Mouse (Mus musculus) neural tube, embryonic 14.5 days (tissue): ENCODE results near the gene Fam84b. TPM values are rescaled to one million over a fixed set of nuclear protein-coding genes. Genes with fewer than 3 reads are reported as not detected.

ENCODE experiments used
- ATAC-seq: fragments of 200-750 bp; cut with Nextera tagmentation; 2 replicates; pipeline ENCODE4 v1.8.0; 2017; ENCODE audit warnings: low read depth, mild to moderate bottlenecking, moderate TSS enrichment, moderate library complexity
- H3K27ac ChIP-seq: fragments of 300-500 bp; sonication (generic); 2 replicates; pipeline ENCODE4 v1.5.1; 2014; ENCODE audit warnings: low read depth, mild to moderate bottlenecking, control low read depth, low read length, moderate library complexity, mixed read lengths
- H3K27me3 ChIP-seq: fragments of 300-500 bp; sonication (generic); 2 replicates; pipeline ENCODE4 v1.6.1; 2014; ENCODE audit warnings: low read length; ENCODE audit not compliant: control insufficient read depth, insufficient read depth
- H3K36me3 ChIP-seq: fragments of 300-500 bp; sonication (generic); 2 replicates; pipeline ENCODE4 v1.6.1; 2014; ENCODE audit warnings: low read length, mixed read lengths; ENCODE audit not compliant: control insufficient read depth, insufficient read depth
- H3K4me1 ChIP-seq: fragments of 300-500 bp; sonication (generic); 2 replicates; pipeline ENCODE4 v1.6.1; 2014; ENCODE audit warnings: low read length; ENCODE audit not compliant: control insufficient read depth, insufficient read depth
- H3K4me2 ChIP-seq: fragments of 300-500 bp; sonication (generic); 2 replicates; pipeline ENCODE4 v1.6.1; 2014; ENCODE audit warnings: mild to moderate bottlenecking, low read depth, low read length, control low read depth
- H3K4me3 ChIP-seq: fragments of 300-500 bp; sonication (generic); 2 replicates; pipeline ENCODE4 v1.5.1; 2014; ENCODE audit warnings: low read depth, low read length, control low read depth, mixed read lengths
- H3K9ac ChIP-seq: fragments of 300-500 bp; sonication (generic); replicated peaks from 2 replicates; pipeline ENCODE4 v1.6.1; 2014; ENCODE audit warnings: low read depth, mild to moderate bottlenecking, control low read depth, low read length, mixed read lengths
- H3K9me3 ChIP-seq: fragments of 300-500 bp; sonication (generic); 2 replicates; pipeline ENCODE4 v1.6.1; 2016; ENCODE audit warnings: low read length; ENCODE audit not compliant: control insufficient read depth
- WGBS: fragments of 180-500 bp; shearing (Covaris S2); extraction: QIAGEN DNeasy Blood & Tissue Kit; methylation state at CpG from one replicate; pipeline ENCODE4 v1.1.7; 2014; 5-methylcytosine and 5-hydroxymethylcytosine counted together
- polyA plus RNA-seq: library from polyadenylated mRNA; unstranded; fragments of >200 nt; fragmentation: Nextera tagmentation; extraction: Ambion mirVana; gene quantifications from 2 replicates; pipeline ENCODE4 v1.2.1, GENCODE M21; 2014

The Fam84b gene
- polyA plus RNA-seq, 1 experiment from 2014 or later = 7.0 TPM

DNA sequence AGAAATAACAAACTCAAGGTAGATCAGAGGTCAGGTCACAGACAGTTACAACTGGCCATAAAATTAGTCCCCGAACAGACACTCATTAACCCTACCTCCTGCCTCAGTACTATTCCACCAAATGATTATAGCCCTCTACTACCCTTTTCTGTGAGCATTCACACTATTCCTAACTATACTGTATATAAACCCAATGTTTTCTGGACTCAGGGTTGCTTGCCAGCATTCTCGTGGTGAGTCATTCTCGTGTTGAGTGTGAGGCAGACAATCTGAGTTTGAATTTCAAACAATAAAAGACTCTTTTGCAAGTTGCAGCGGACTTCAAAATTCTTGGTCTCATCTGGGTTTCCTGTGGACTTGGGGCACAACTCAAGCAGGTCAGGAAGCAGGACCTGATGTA is 74.5 kb downstream of the Fam84b start:
- H3K36me3 ChIP-seq = no peaks in the 10 kb centered on the region
- H3K4me3 ChIP-seq = no peak overlapping the region
- no peak overlapping the region for H3K27ac ChIP-seq
- no peaks in the 10 kb centered on the region for H3K27me3 ChIP-seq
- no peak overlapping the region for H3K9ac ChIP-seq
- no peak for ATAC-seq
- H3K4me1 ChIP-seq = no peaks in the 10 kb centered on the region
- H3K4me2 ChIP-seq = no peak overlapping the region
- H3K9me3 ChIP-seq = no peaks in the 10 kb centered on the region
- 74% methylated on average over 4 of the region's 4 CpGs for WGBS

Other genes starting within 250 kb of the Fam84b start
- not detected in 2 replicates for gene A1bg, start 69.2 kb upstream of the Fam84b start, polyA plus RNA-seq